Mouse (Mus musculus): ENCODE data around the gene Spef1. TPM values are rescaled to one million over a fixed set of nuclear protein-coding genes. Genes with fewer than 3 reads are reported as not detected.

The Spef1 gene
- total RNA-seq, 2 experiments from 2014 or later: 10.9 to 11.0 TPM

GRCm38 (mm10) chr2:131147043-131147365 lies 40.1 kb downstream of the Spef1 start:
- Histone ChIP-seq H3K4me3 (no peak overlapping the region), H3K27ac (no peak overlapping the region)
- no peak for TF ChIP-seq CTCF (IDR thresholded peaks at IDR 0.05)
- no peak for DNase-seq (ENCODE audit: extremely low spot score in 1 of 2, low spot score in 2 of 2)
- intact Hi-C loops (cut with DNase I): no loop called here

GRCm38 (mm10) chr2:131146193-131147042 lies 40.7 kb downstream of the Spef1 start:
- Histone ChIP-seq H3K4me3 (no peak overlapping the region), H3K27ac (no peak overlapping the region)
- TF ChIP-seq CTCF (IDR thresholded peaks at IDR 0.05): no peak
- DNase-seq (ENCODE audit: extremely low spot score in 1 of 2, low spot score in 2 of 2): peak in 1 of 2 experiments; percentile 32
- intact Hi-C loops (cut with DNase I): no loop called here

- intact Hi-C loops (cut with DNase I): no loop called here
- DNase-seq (ENCODE audit: extremely low spot score in 1 of 2, low spot score in 2 of 2): no peak
- Histone ChIP-seq H3K4me3 (no peak overlapping the region), H3K27ac (no peak overlapping the region)
- no peak for TF ChIP-seq CTCF (IDR thresholded peaks at IDR 0.05)
Observed at GRCm38 (mm10) chr2:131145536-131145935, 41.5 kb downstream of the Spef1 start.

- no peak overlapping the region for H3K27ac ChIP-seq
- intact Hi-C loops (cut with DNase I): no loop called here
- TF ChIP-seq CTCF (IDR thresholded peaks at IDR 0.05): no peak
- DNase-seq (ENCODE audit: extremely low spot score in 1 of 2, low spot score in 2 of 2): no peak
- H3K4me3 ChIP-seq: no peak overlapping the region
Observed at GRCm38 (mm10) chr2:131145121-131145520, 42.0 kb downstream of the Spef1 start.

GRCm38 (mm10) chr2:131143007-131143780 lies 43.9 kb downstream of the Spef1 start:
- no peak for DNase-seq (ENCODE audit: extremely low spot score in 1 of 2, low spot score in 2 of 2)
- Histone ChIP-seq H3K27ac (no peak overlapping the region), H3K4me3 (no peak overlapping the region)
- TF ChIP-seq CTCF (IDR thresholded peaks at IDR 0.05): no peak
- intact Hi-C loops (cut with DNase I): loop anchor here (2.0 kb wide), 1 partner anchor 48 kb away; no protein-coding TSS in a partner anchor

- peak; percentile 77 for TF ChIP-seq CTCF (IDR thresholded peaks at IDR 0.05)
- intact Hi-C loops (cut with DNase I): loop anchor here (2.0 kb wide), 1 partner anchor 48 kb away; no protein-coding TSS in a partner anchor
- Histone ChIP-seq H3K27ac (no peak overlapping the region), H3K4me3 (no peak overlapping the region)
- peak; percentile 44 to 54 for DNase-seq (ENCODE audit: extremely low spot score in 1 of 2, low spot score in 2 of 2)
Observed at GRCm38 (mm10) chr2:131142592-131142991, 44.5 kb downstream of the Spef1 start.

GRCm38 (mm10) chr2:131141336-131141986 lies 45.6 kb downstream of the Spef1 start:
- intact Hi-C loops (cut with DNase I): no loop called here
- H3K27ac ChIP-seq: no peak overlapping the region
- no peak for TF ChIP-seq CTCF (IDR thresholded peaks at IDR 0.05)
- no peak for DNase-seq (ENCODE audit: extremely low spot score in 1 of 2, low spot score in 2 of 2)
- H3K4me3 ChIP-seq: no peak overlapping the region

GRCm38 (mm10) chr2:131140533-131140905 lies 46.6 kb downstream of the Spef1 start:
- no peak for TF ChIP-seq CTCF (IDR thresholded peaks at IDR 0.05)
- no peak for DNase-seq (ENCODE audit: extremely low spot score in 1 of 2, low spot score in 2 of 2)
- no peak overlapping the region for H3K4me3 ChIP-seq
- intact Hi-C loops (cut with DNase I): no loop called here
- H3K27ac ChIP-seq: 0 out of 2 replicates have a peak overlapping the region, but pooled peaks have one; percentile 28

- intact Hi-C loops (cut with DNase I): no loop called here
- no peak overlapping the region for H3K27ac ChIP-seq
- no peak overlapping the region for H3K4me3 ChIP-seq
- DNase-seq (ENCODE audit: extremely low spot score in 1 of 2, low spot score in 2 of 2): no peak
- TF ChIP-seq CTCF (IDR thresholded peaks at IDR 0.05): no peak
Observed at GRCm38 (mm10) chr2:131139886-131140532, 47.1 kb downstream of the Spef1 start.

GRCm38 (mm10) chr2:131139287-131139686 lies 47.8 kb downstream of the Spef1 start:
- intact Hi-C loops (cut with DNase I): no loop called here
- Histone ChIP-seq H3K4me3 (no peak overlapping the region), H3K27ac (no peak overlapping the region)
- no peak for TF ChIP-seq CTCF (IDR thresholded peaks at IDR 0.05)
- peak in 1 of 2 experiments; percentile 4 for DNase-seq (ENCODE audit: extremely low spot score in 1 of 2, low spot score in 2 of 2)

GRCm38 (mm10) chr2:131138760-131139159 lies 48.3 kb downstream of the Spef1 start:
- intact Hi-C loops (cut with DNase I): no loop called here
- Histone ChIP-seq H3K27ac (no peak overlapping the region), H3K4me3 (no peak overlapping the region)
- peak in 1 of 2 experiments; percentile 4 for DNase-seq (ENCODE audit: extremely low spot score in 1 of 2, low spot score in 2 of 2)
- no peak for TF ChIP-seq CTCF (IDR thresholded peaks at IDR 0.05)

Data from left cerebral cortex, adult 2 months (tissue).